Mouse (Mus musculus) midbrain, embryonic 14.5 days (tissue): ENCODE data around the gene Nnat. TPM values are rescaled to one million over a fixed set of nuclear protein-coding genes. Genes with fewer than 3 reads are reported as not detected.

Source experiments
- ATAC-seq: fragments of 200-750 bp; cut with Nextera tagmentation; 2 replicates; pipeline ENCODE4 v1.8.0; 2017; ENCODE audit warnings: moderate number of reproducible peaks, moderate library complexity; ENCODE audit not compliant: low FRiP score, low TSS enrichment
- DNase-seq: peaks from one replicate; pipeline ENCODE4 v3.0.0-alpha.2; 2015
- H3K27ac ChIP-seq: fragments of 300-500 bp; sonication (generic); replicated peaks from 2 replicates; pipeline ENCODE4 v1.5.1; 2014; ENCODE audit warnings: mild to moderate bottlenecking, low read depth, low read length, moderate library complexity
- H3K27me3 ChIP-seq: fragments of 300-500 bp; sonication (generic); 2 replicates; pipeline ENCODE4 v1.6.1; 2014; ENCODE audit warnings: low read length, control low read depth, mixed read lengths; ENCODE audit not compliant: control insufficient read depth, insufficient read depth
- H3K36me3 ChIP-seq: fragments of 300-500 bp; sonication (generic); 2 replicates; pipeline ENCODE4 v1.6.1; 2014; ENCODE audit warnings: low read length, control low read depth; ENCODE audit not compliant: control insufficient read depth, insufficient read depth
- H3K4me1 ChIP-seq: fragments of 300-500 bp; sonication (generic); 2 replicates; pipeline ENCODE4 v1.6.1; 2014; ENCODE audit warnings: mild to moderate bottlenecking, antibody characterized with exemption, low read length, control low read depth; ENCODE audit not compliant: control insufficient read depth, insufficient read depth
- H3K4me2 ChIP-seq: fragments of 300-500 bp; sonication (generic); 2 replicates; pipeline ENCODE4 v1.6.1; 2014; ENCODE audit warnings: mild to moderate bottlenecking, low read length, moderate library complexity
- H3K4me3 ChIP-seq: fragments of 300-500 bp; sonication (generic); replicated peaks from 2 replicates; pipeline ENCODE4 v1.5.1; 2014; ENCODE audit warnings: low read depth, low read length
- H3K9ac ChIP-seq: fragments of 300-500 bp; sonication (generic); replicated peaks from 2 replicates; pipeline ENCODE4 v1.6.1; 2014; ENCODE audit warnings: mild to moderate bottlenecking, low read length, moderate library complexity
- H3K9me3 ChIP-seq: fragments of 300-500 bp; sonication (generic); 2 replicates; pipeline ENCODE4 v1.6.1; 2016; ENCODE audit warnings: low read length, control low read depth, mixed read lengths; ENCODE audit not compliant: control insufficient read depth
- WGBS: fragments of 180-500 bp; shearing (Covaris S2); extraction: QIAGEN DNeasy Blood & Tissue Kit; methylation state at CpG from one replicate; pipeline ENCODE4 v1.1.7; 2014; 5-methylcytosine and 5-hydroxymethylcytosine counted together
- polyA plus RNA-seq: library from polyadenylated mRNA; unstranded; fragments of >200 nt; fragmentation: Nextera tagmentation; extraction: Ambion mirVana; gene quantifications from 2 replicates; pipeline ENCODE4 v1.2.1, GENCODE M21; 2014

Nnat gene
- polyA plus RNA-seq, 1 experiment from 2014 or later: 7,465 TPM

DNA sequence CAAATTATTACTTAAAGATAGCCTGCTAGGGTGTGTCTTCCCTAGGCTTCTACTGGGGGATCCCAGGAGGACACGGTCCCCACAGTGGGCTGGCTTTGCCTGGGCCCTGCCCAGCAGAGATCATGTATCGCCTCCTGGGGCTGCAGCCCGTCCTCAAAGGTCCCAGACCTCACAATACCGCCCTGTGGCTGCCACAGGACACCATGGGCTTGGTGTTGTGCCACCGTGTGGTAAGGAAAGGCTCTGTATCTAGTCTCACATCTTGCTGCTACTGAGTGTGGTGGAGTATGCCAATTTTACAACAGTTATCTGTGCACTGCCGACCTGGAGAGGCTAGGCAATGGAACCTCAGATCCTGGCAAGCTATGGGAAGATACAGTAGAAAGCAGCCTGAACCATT, 1.4 kb upstream of the Nnat start:
- no peak for ATAC-seq
- peak overlapping the region; percentile 68; the same call in 1 of the 2 replicates for H3K4me2 ChIP-seq
- H3K36me3 ChIP-seq: peaks cover 37% of the 10 kb centered on the region

DNA sequence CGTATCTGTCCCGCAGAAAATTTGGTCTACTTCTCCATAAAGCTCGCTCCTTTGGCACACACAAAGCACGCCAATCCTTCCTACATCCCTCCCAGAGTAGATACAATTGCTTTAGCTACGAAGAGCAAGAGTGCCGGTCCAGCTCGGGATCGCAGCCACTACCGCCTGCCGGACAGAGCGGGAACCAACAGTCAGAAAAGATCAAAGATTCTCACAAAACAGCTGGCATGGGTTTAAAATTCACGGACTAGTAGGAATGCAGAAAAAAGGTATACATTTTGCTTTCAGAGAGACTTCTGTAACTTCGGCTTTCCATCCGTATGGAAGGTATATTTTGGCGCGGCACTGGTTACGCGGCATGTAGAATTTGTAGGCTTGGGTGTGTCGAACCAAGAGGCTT, 438 bp upstream of the Nnat start:
- Histone ChIP-seq H3K36me3 (peaks cover 43% of the 10 kb centered on the region), H3K4me3 (peak overlapping the region; percentile 57), H3K27ac (peak overlapping the region; percentile 93), H3K4me2 (peak overlapping the region; percentile 68), H3K27me3 (no peaks in the 10 kb centered on the region), H3K9ac (peak overlapping the region; percentile 39; the same call in 1 of the 2 replicates), H3K4me1 (peaks cover 10% of the 10 kb centered on the region), H3K9me3 (peaks cover 38% of the 10 kb centered on the region)
- DNase-seq (peak; percentile 70), ATAC-seq (no peak)
- 51% methylated on average over 19 of the region's 19 CpGs for WGBS

More for the DNA sequence above, 1.4 kb upstream of the Nnat start:
- H3K4me3 ChIP-seq: no peak overlapping the region
- DNase-seq: peak; percentile 71
- no peaks in the 10 kb centered on the region for H3K27me3 ChIP-seq
- H3K9me3 ChIP-seq: peaks cover 38% of the 10 kb centered on the region
- no peak overlapping the region for H3K9ac ChIP-seq
- 52% methylated on average over 6 of the region's 6 CpGs for WGBS
- peak overlapping the region; percentile 93 for H3K27ac ChIP-seq
- peaks cover 11% of the 10 kb centered on the region; the same call in 1 of the 2 replicates for H3K4me1 ChIP-seq

DNA sequence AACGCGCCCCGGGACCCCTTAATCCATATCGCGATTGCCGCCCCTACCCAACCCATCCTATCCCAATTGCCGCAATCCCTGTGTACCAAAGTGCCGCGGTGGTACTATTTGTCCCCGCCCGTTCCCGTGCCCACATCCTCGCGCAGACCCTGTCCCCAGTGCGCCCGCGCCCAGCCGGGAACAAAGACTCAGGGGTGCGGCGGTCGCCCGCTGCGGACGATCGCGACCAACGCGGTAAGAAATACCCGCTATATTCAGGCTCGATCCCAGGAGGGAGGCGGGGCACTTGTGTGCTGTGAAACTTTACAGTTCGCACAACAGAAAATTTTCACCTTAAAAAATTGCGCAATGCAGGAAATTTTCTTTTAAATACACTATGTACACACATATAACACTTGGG, 424 bp downstream of the Nnat start:
- peak overlapping the region; percentile 93 for H3K27ac ChIP-seq
- peak overlapping the region; percentile 57 for H3K4me3 ChIP-seq
- H3K9ac ChIP-seq: peak overlapping the region; percentile 84
- ATAC-seq (peak; percentile 38), DNase-seq (peak; percentile 66)
- H3K9me3 ChIP-seq: peaks cover 38% of the 10 kb centered on the region
- H3K36me3 ChIP-seq: peaks cover 43% of the 10 kb centered on the region
- 49% methylated on average over 33 of the region's 33 CpGs for WGBS
- H3K27me3 ChIP-seq: no peaks in the 10 kb centered on the region
- H3K4me1 ChIP-seq: peaks cover 18% of the 10 kb centered on the region
- H3K4me2 ChIP-seq: peak overlapping the region; percentile 68

DNA sequence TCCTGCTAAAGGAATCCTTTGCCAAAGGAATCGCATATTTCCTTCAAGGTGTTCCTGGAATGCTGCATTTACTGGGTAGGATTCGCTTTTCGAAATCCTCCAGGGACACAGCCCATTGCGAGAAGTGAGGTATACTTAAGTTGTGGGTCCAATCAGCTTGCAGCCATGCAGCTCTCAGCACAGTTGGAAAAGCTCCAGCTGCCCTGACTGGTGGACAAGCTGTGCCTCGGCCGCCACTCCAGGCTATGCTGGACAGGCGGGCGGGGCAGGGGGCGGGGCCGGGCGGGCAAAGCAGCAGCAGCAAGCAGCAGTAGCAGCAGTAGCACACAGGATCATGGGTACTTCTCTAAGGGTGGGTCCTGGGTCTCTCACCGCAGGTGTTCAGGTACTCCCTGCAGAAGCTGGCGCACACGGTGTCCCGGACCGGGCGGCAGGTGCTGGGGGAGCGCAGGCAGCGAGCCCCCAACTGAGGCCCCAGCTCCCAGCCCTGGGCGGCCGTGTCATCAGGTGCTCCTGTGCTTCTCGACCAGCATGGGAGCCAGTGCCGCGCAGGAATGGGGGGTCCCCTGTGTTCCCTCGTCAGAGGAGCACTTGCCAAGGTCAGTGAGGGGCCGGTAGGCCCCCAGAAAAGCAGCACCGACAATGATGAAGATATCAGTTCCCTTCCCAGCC, 1.4 kb downstream of the Nnat start:
- Histone ChIP-seq H3K9me3 (peaks cover 38% of the 10 kb centered on the region), H3K27ac (peak overlapping the region; percentile 88), H3K4me3 (peak overlapping the region; percentile 57), H3K36me3 (peaks cover 43% of the 10 kb centered on the region), H3K4me1 (peaks cover 18% of the 10 kb centered on the region), H3K4me2 (peak overlapping the region; percentile 68), H3K9ac (peak overlapping the region; percentile 84), H3K27me3 (no peaks in the 10 kb centered on the region)
- 44% methylated on average over 27 of the region's 27 CpGs for WGBS
- ATAC-seq (peak; percentile 59), DNase-seq (peak; percentile 90)

DNA sequence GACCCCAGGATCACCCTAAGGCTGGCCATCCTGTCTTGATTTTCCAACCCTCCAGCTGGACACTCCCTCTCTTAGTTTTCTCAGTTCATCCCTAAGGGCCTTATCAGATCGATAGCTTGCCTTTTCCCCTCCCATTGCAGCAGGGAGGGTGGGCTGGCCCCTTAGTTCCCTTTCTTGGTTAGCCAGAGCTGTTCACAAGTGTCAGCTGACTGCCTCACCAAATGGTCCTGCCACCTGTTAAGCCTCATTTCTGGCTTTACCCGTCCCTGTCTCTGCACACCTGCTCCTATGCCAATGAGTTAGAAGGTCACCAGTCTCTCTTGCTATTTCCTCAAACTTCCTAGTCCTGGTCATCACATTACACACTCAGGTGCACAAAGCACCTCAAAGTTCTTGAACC, 3.2 kb downstream of the Nnat start:
- H3K4me2 ChIP-seq: peak overlapping the region; percentile 68
- peaks cover 38% of the 10 kb centered on the region for H3K9me3 ChIP-seq
- H3K9ac ChIP-seq: peak overlapping the region; percentile 84; the same call in 1 of the 2 replicates
- H3K27me3 ChIP-seq: no peaks in the 10 kb centered on the region
- H3K36me3 ChIP-seq: peaks cover 25% of the 10 kb centered on the region
- H3K4me1 ChIP-seq: peaks cover 27% of the 10 kb centered on the region
- no peak for DNase-seq
- 49% methylated on average over 2 of the region's 2 CpGs for WGBS
- H3K4me3 ChIP-seq: peak overlapping the region; percentile 57
- peak overlapping the region; percentile 88 for H3K27ac ChIP-seq
- no peak for ATAC-seq

DNA sequence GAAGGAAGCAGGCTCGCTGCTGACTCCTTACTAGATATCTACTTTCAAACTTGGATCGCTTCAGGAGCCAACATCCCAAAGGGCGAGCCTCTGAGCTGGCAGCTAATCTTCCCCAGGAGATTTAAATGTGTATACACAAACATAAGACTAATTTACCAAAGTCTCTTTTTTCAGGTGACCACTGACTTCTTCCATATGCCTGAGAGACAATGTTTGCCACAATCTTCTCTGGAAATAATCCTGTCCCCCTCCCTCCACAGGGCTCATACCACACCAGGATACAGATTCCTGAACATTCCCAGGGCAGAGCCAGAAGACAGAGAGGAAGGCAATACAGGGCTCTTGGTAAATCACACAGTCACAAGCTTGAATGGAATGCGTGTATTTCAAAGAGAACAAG, 4.8 kb downstream of the Nnat start:
- Histone ChIP-seq H3K4me1 (peaks cover 27% of the 10 kb centered on the region), H3K36me3 (peaks cover 24% of the 10 kb centered on the region), H3K9ac (peak overlapping the region; percentile 97; the same call in 1 of the 2 replicates), H3K27ac (no peak overlapping the region), H3K4me3 (peak overlapping the region; percentile 95), H3K9me3 (peaks cover 25% of the 10 kb centered on the region), H3K27me3 (no peaks in the 10 kb centered on the region), H3K4me2 (peak overlapping the region; percentile 68)
- ATAC-seq: no peak
- no peak for DNase-seq
- 77% methylated on average over 4 of the region's 4 CpGs for WGBS

DNA sequence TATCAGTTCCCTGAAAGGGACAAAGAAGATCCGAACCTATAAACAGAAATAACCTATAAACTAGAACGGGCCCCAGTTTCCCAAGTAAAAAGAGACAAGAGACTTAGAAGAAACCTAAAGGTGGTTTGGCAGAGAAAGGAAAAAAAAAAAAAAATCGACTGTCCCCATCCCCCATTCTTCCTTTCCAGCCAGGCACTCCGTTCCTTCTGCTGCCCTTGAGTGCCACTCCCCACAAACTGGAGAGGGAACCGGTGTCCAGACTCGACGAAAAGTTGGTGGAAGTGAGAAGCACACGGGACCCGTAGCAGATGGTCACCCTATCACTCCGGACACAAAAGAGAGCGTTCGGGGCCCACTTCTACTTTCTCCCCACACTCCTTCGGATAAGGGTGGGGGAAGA, 5.6 kb downstream of the Nnat start:
- Histone ChIP-seq H3K9ac (peak overlapping the region; percentile 97), H3K4me1 (peaks cover 27% of the 10 kb centered on the region), H3K27me3 (no peaks in the 10 kb centered on the region), H3K27ac (peak overlapping the region; percentile 90), H3K4me2 (peak overlapping the region; percentile 68), H3K9me3 (peaks cover 19% of the 10 kb centered on the region), H3K4me3 (peak overlapping the region; percentile 95), H3K36me3 (peaks cover 24% of the 10 kb centered on the region)
- DNase-seq (no peak), ATAC-seq (no peak)
- 10% methylated on average over 13 of the region's 13 CpGs for WGBS

DNA sequence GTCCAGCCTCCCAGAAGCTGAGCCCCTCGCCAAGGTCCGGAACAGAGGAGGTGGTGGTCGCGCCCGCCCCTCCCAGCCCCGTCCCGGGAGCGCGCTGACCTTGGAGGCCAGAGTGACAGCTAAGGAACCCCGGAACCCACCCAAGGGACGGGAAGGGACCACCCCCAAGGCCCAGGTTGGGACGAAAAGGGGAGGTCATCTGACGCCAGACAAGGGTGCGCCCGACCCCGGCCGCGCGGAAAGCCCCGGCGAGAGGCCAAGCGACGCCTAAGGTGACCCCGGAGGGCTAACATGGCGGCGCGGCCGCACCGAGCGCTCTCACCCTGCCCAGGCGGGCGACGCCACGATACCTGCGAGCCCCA, 6.0 kb downstream of the Nnat start:
- H3K9ac ChIP-seq: peak overlapping the region; percentile 97
- peaks cover 18% of the 10 kb centered on the region for H3K9me3 ChIP-seq
- H3K4me1 ChIP-seq: peaks cover 27% of the 10 kb centered on the region
- no peaks in the 10 kb centered on the region for H3K27me3 ChIP-seq
- DNase-seq (no peak), ATAC-seq (peak; percentile 9; the same call in 1 of the 2 replicates)
- under 1% methylated on average over 35 of the region's 35 CpGs for WGBS
- H3K4me3 ChIP-seq: peak overlapping the region; percentile 95
- H3K27ac ChIP-seq: peak overlapping the region; percentile 90
- H3K4me2 ChIP-seq: peak overlapping the region; percentile 68
- H3K36me3 ChIP-seq: peaks cover 24% of the 10 kb centered on the region
